Mouse (Mus musculus) E14TG2a.4 (cell line): Measurements from ENCODE around the gene Cacng3.

Experiments
- H3K27me3 ChIP-seq: 2 replicates; pipeline ENCODE4 v1.6.1; 2014; ENCODE audit warnings: low read length, control low read depth; ENCODE audit not compliant: insufficient read depth
- H3K36me3 ChIP-seq: 2 replicates; pipeline ENCODE4 v1.6.1; 2014; ENCODE audit warnings: low read length, control low read depth; ENCODE audit not compliant: insufficient read depth
- H3K4me1 ChIP-seq: replicated peaks from 2 replicates; pipeline ENCODE4 v1.6.1; 2014; ENCODE audit warnings: low read depth, low read length, control low read depth
- H3K4me3 ChIP-seq: replicated peaks from 2 replicates; pipeline ENCODE4 v1.5.1; 2014; ENCODE audit warnings: mild to moderate bottlenecking, low read length
- H3K9me3 ChIP-seq: 2 replicates; pipeline ENCODE4 v1.6.1; 2014; ENCODE audit warnings: low read length, control low read depth
- CTCF ChIP-seq: conservative IDR thresholded peaks from 2 replicates; pipeline ENCODE4 v1.5.1; 2014; ENCODE audit warnings: low read length
- NANOG ChIP-seq: IDR thresholded peaks from 2 replicates; pipeline ENCODE4 v1.6.1; 2014; ENCODE audit warnings: borderline replicate concordance, low read length, mixed read lengths
- POU5F1 ChIP-seq: IDR thresholded peaks from 2 replicates; pipeline ENCODE4 v1.6.1; 2014; ENCODE audit warnings: low read length, borderline replicate concordance

The Cacng3 gene

GRCm38 (mm10) chr7:122675207-122675606 lies 4.9 kb downstream of the Cacng3 start:
- H3K27me3 ChIP-seq = peaks cover 41% of the 10 kb centered on the region
- no peaks in the 10 kb centered on the region for H3K9me3 ChIP-seq
- H3K36me3 ChIP-seq = no peaks in the 10 kb centered on the region
- TF ChIP-seq CTCF = no peak
- TF ChIP-seq POU5F1 = no peak
- TF ChIP-seq NANOG = no peak
- no peak overlapping the region for H3K4me3 ChIP-seq
- H3K4me1 ChIP-seq = peaks cover 11% of the 10 kb centered on the region

GRCm38 (mm10) chr7:122701751-122702150 lies 31.5 kb downstream of the Cacng3 start:
- Histone ChIP-seq H3K4me1 (no peaks in the 10 kb centered on the region), H3K27me3 (no peaks in the 10 kb centered on the region), H3K4me3 (no peak overlapping the region), H3K36me3 (no peaks in the 10 kb centered on the region), H3K9me3 (no peaks in the 10 kb centered on the region)
- TF ChIP-seq NANOG = no peak
- TF ChIP-seq CTCF = no peak
- no peak for TF ChIP-seq POU5F1

GRCm38 (mm10) chr7:122702443-122702842 lies 32.2 kb downstream of the Cacng3 start:
- H3K4me1 ChIP-seq = no peaks in the 10 kb centered on the region
- TF ChIP-seq CTCF = no peak
- H3K36me3 ChIP-seq = no peaks in the 10 kb centered on the region

GRCm38 (mm10) chr7:122706736-122707135 lies 36.4 kb downstream of the Cacng3 start:
- Histone ChIP-seq H3K27me3 (peaks cover 15% of the 10 kb centered on the region), H3K36me3 (no peaks in the 10 kb centered on the region), H3K9me3 (no peaks in the 10 kb centered on the region), H3K4me1 (no peaks in the 10 kb centered on the region), H3K4me3 (no peak overlapping the region)
- TF ChIP-seq POU5F1 = no peak
- no peak for TF ChIP-seq NANOG
- TF ChIP-seq CTCF = no peak

More at GRCm38 (mm10) chr7:122702443-122702842, 32.2 kb downstream of the Cacng3 start:
- Histone ChIP-seq H3K4me3 (no peak overlapping the region), H3K27me3 (no peaks in the 10 kb centered on the region), H3K9me3 (no peaks in the 10 kb centered on the region)

GRCm38 (mm10) chr7:122716299-122716698 lies 46.0 kb downstream of the Cacng3 start:
- 0 out of 2 replicates have a peak, but pooled peaks cover 10% of the 10 kb centered on the region for H3K27me3 ChIP-seq
- no peaks in the 10 kb centered on the region for H3K9me3 ChIP-seq
- H3K36me3 ChIP-seq = no peaks in the 10 kb centered on the region
- H3K4me1 ChIP-seq = peaks cover 12% of the 10 kb centered on the region
- no peak overlapping the region for H3K4me3 ChIP-seq
- TF ChIP-seq POU5F1 (no peak), CTCF (no peak), NANOG (no peak)

- H3K4me1 ChIP-seq = peaks cover 12% of the 10 kb centered on the region
Observed at GRCm38 (mm10) chr7:122718540-122718939, 48.2 kb downstream of the Cacng3 start.

GRCm38 (mm10) chr7:122723358-122723876 lies 53.1 kb downstream of the Cacng3 start:
- TF ChIP-seq CTCF (no peak), POU5F1 (no peak), NANOG (no peak)
- H3K4me1 ChIP-seq = peaks cover 7% of the 10 kb centered on the region
- H3K4me3 ChIP-seq = no peak overlapping the region
- H3K27me3 ChIP-seq = peaks cover 3% of the 10 kb centered on the region; the same call in 1 of the 2 replicates
- H3K9me3 ChIP-seq = no peaks in the 10 kb centered on the region
- no peaks in the 10 kb centered on the region for H3K36me3 ChIP-seq

More at GRCm38 (mm10) chr7:122718540-122718939, 48.2 kb downstream of the Cacng3 start:
- Histone ChIP-seq H3K27me3 (0 out of 2 replicates have a peak, but pooled peaks cover 10% of the 10 kb centered on the region), H3K4me3 (no peak overlapping the region), H3K9me3 (no peaks in the 10 kb centered on the region), H3K36me3 (no peaks in the 10 kb centered on the region)
- TF ChIP-seq POU5F1 = no peak
- TF ChIP-seq CTCF = no peak
- no peak for TF ChIP-seq NANOG

GRCm38 (mm10) chr7:122726376-122726775 lies 56.1 kb downstream of the Cacng3 start:
- Histone ChIP-seq H3K9me3 (no peaks in the 10 kb centered on the region), H3K36me3 (no peaks in the 10 kb centered on the region), H3K4me1 (no peaks in the 10 kb centered on the region), H3K4me3 (no peak overlapping the region), H3K27me3 (peaks cover 3% of the 10 kb centered on the region; the same call in 1 of the 2 replicates)
- TF ChIP-seq POU5F1 = no peak
- no peak for TF ChIP-seq CTCF
- TF ChIP-seq NANOG = no peak

GRCm38 (mm10) chr7:122728186-122728585 lies 57.9 kb downstream of the Cacng3 start:
- Histone ChIP-seq H3K9me3 (no peaks in the 10 kb centered on the region), H3K27me3 (peaks cover 3% of the 10 kb centered on the region; the same call in 1 of the 2 replicates), H3K4me1 (no peaks in the 10 kb centered on the region), H3K4me3 (no peak overlapping the region), H3K36me3 (no peaks in the 10 kb centered on the region)
- TF ChIP-seq POU5F1 (no peak), CTCF (no peak), NANOG (no peak)
